Mouse (Mus musculus): ENCODE measurements around the gene Gadd45b. TPM values are rescaled to one million over a fixed set of nuclear protein-coding genes. Genes with fewer than 3 reads are reported as not detected.

Gene Gadd45b
- polyA plus RNA-seq, 1 experiment from 2014 or later = 9.9 TPM

DNA sequence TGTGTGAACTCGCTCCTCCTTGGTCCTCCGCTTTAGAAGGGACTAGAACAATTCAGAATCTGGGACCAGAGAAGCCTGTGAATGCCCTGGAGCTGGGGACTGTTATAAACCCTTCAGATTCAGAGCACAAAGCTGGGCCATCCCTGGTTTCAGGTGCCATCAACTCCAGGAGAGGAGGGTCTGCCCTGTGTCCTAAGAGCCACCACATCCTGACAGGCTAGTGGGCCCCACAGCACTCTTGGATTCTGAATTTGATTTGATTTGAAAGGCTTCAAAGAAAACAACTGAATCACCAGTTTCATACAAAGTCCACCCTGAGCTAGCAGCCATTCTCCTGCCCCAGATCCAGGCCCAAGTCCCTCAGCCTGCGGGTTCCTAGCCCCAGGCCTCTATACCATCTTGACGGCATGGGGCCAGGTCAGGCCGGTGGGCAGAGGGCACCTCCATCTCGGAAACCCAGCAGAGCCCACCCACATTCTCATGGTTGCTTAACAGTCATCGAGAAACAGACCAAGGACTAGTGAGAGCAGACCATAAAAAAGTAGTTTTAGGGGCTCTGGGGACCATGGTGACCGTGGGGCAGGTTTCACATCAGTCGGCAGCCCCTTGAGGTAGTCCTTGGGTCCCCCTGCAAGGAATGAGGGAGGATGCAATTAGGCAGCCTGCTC, 27.5 kb upstream of the Gadd45b start:
- WGBS = 90% methylated on average over 9 of the region's 9 CpGs
- peaks cover 5% of the 10 kb centered on the region for H3K4me1 ChIP-seq (ENCODE audit: control insufficient read depth, insufficient read depth, low read length)
- peaks cover 23% of the 10 kb centered on the region for H3K36me3 ChIP-seq (replicated peaks; ENCODE audit: control insufficient read depth, insufficient read depth, low read depth, low read length)
- H3K4me3 ChIP-seq (ENCODE audit: low read depth, low read length) = no peak overlapping the region
- no peak overlapping the region for H3K4me2 ChIP-seq (ENCODE audit: low read depth, low read length)
- H3K27ac ChIP-seq (replicated peaks; ENCODE audit: low read depth, low read length) = no peak overlapping the region
- H3K27me3 ChIP-seq (ENCODE audit: control insufficient read depth, insufficient read depth, low read length) = no peaks in the 10 kb centered on the region
- H3K9me3 ChIP-seq (replicated peaks; ENCODE audit: control insufficient read depth, low read length) = no peaks in the 10 kb centered on the region
- no peak overlapping the region for H3K9ac ChIP-seq (replicated peaks; ENCODE audit: low read length)
- DNase-seq (ENCODE audit: low spot score) (no peak), ATAC-seq (replicated peaks; ENCODE audit: insufficient number of reproducible peaks, low FRiP score, low TSS enrichment, low read depth) (no peak)

DNA sequence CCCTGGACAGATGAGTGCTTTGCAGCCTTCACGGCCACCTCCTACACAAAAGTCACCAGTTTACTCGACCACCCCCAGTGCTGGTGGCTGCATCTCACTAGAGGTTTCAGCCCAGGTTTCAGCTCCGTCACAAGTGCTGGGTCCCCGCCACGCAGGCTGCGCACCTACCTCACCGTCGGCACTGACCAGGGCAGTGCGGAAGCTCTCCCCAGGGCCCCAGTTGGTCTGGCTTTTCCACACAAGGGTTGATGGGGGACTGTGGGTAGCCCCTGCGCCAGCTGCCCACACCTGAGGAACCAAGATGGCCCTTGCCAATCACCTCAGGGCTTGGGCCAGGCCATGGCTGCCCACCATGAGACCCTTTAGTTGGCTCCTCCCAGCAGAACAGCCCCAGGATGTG, 26.6 kb upstream of the Gadd45b start:
- H3K9ac ChIP-seq (replicated peaks; ENCODE audit: low read length) = no peak overlapping the region
- H3K27ac ChIP-seq (replicated peaks; ENCODE audit: low read depth, low read length) = no peak overlapping the region
- H3K27me3 ChIP-seq (ENCODE audit: control insufficient read depth, insufficient read depth, low read length) = no peaks in the 10 kb centered on the region
- DNase-seq (ENCODE audit: low spot score) (no peak), ATAC-seq (replicated peaks; ENCODE audit: insufficient number of reproducible peaks, low FRiP score, low TSS enrichment, low read depth) (no peak)
- H3K36me3 ChIP-seq (replicated peaks; ENCODE audit: control insufficient read depth, insufficient read depth, low read depth, low read length) = peaks cover 23% of the 10 kb centered on the region
- peaks cover 5% of the 10 kb centered on the region for H3K4me1 ChIP-seq (ENCODE audit: control insufficient read depth, insufficient read depth, low read length)
- no peaks in the 10 kb centered on the region for H3K9me3 ChIP-seq (replicated peaks; ENCODE audit: control insufficient read depth, low read length)
- no peak overlapping the region for H3K4me2 ChIP-seq (ENCODE audit: low read depth, low read length)
- no peak overlapping the region for H3K4me3 ChIP-seq (ENCODE audit: low read depth, low read length)
- WGBS = 94% methylated on average over 10 of the region's 10 CpGs

DNA sequence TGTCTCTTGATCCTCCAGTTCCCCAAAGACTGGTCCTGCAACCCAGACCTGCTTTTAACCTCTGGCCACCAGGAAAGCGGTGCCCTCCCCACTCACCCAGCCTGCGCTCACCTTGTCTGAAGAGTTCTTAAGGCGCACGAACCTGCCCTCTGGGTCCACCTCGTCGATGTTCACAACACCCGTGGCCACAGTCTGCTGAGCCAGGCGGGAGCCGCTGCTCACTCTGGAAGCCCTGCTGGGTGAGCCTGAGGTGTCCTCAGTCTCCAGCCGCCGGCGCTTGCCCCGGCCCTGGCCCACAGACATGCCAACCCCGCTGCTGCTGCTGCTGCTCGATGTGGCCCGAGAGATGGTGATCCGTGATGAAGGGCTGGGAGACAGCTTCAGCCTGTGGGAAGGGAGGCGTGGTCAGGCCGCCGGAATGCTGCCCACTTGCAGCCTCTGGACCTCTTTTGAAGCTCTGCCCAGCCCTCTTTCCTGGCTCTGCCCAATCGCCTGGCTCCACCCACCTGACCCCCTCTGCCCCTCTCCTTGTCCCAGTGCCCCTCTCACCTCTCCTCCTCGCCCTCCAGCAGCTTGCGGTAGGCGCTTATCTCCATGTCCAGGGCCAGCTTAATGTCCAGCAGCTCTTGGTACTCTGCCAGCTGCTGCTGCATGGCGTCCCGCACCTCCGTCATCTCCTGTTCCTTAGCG, 25.7 kb upstream of the Gadd45b start:
- Histone ChIP-seq H3K4me3 (ENCODE audit: low read depth, low read length) (no peak overlapping the region), H3K36me3 (replicated peaks; ENCODE audit: control insufficient read depth, insufficient read depth, low read depth, low read length) (peaks cover 20% of the 10 kb centered on the region), H3K4me1 (ENCODE audit: control insufficient read depth, insufficient read depth, low read length) (peaks cover 5% of the 10 kb centered on the region), H3K9me3 (replicated peaks; ENCODE audit: control insufficient read depth, low read length) (no peaks in the 10 kb centered on the region), H3K9ac (replicated peaks; ENCODE audit: low read length) (no peak overlapping the region), H3K27ac (replicated peaks; ENCODE audit: low read depth, low read length) (no peak overlapping the region), H3K27me3 (ENCODE audit: control insufficient read depth, insufficient read depth, low read length) (no peaks in the 10 kb centered on the region), H3K4me2 (ENCODE audit: low read depth, low read length) (no peak overlapping the region)
- 87% methylated on average over 28 of the region's 28 CpGs for WGBS
- DNase-seq (ENCODE audit: low spot score) (no peak), ATAC-seq (replicated peaks; ENCODE audit: insufficient number of reproducible peaks, low FRiP score, low TSS enrichment, low read depth) (no peak)

DNA sequence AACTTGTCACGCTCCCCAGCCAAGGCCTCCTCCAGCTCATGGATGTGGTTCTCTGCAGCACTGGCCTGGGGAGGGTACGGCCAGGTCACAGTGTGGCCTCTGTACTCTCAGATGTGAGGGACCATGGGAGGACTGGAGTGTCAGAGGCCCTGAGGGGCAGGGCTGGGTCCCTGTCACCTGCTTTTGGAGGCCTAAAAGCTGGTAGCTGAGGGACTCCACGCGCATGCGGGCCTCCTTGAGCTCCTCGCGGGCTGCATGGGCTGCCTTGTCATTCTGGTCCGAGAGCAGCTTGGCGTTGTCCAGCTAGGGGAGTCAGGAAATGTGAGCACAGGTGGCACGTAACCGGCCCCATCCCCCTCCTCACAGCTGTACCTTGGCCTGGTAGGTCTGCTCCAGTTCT, 25.2 kb upstream of the Gadd45b start:
- DNase-seq (ENCODE audit: low spot score) = no peak
- peaks cover 20% of the 10 kb centered on the region for H3K36me3 ChIP-seq (replicated peaks; ENCODE audit: control insufficient read depth, insufficient read depth, low read depth, low read length)
- no peak overlapping the region for H3K27ac ChIP-seq (replicated peaks; ENCODE audit: low read depth, low read length)
- peaks cover 1% of the 10 kb centered on the region for H3K4me1 ChIP-seq (ENCODE audit: control insufficient read depth, insufficient read depth, low read length)
- WGBS = 92% methylated on average over 11 of the region's 11 CpGs
- H3K4me2 ChIP-seq (ENCODE audit: low read depth, low read length) = no peak overlapping the region
- no peak for ATAC-seq (replicated peaks; ENCODE audit: insufficient number of reproducible peaks, low FRiP score, low TSS enrichment, low read depth)
- H3K9ac ChIP-seq (replicated peaks; ENCODE audit: low read length) = no peak overlapping the region
- no peaks in the 10 kb centered on the region for H3K9me3 ChIP-seq (replicated peaks; ENCODE audit: control insufficient read depth, low read length)
- no peaks in the 10 kb centered on the region for H3K27me3 ChIP-seq (ENCODE audit: control insufficient read depth, insufficient read depth, low read length)
- H3K4me3 ChIP-seq (ENCODE audit: low read depth, low read length) = no peak overlapping the region

DNA sequence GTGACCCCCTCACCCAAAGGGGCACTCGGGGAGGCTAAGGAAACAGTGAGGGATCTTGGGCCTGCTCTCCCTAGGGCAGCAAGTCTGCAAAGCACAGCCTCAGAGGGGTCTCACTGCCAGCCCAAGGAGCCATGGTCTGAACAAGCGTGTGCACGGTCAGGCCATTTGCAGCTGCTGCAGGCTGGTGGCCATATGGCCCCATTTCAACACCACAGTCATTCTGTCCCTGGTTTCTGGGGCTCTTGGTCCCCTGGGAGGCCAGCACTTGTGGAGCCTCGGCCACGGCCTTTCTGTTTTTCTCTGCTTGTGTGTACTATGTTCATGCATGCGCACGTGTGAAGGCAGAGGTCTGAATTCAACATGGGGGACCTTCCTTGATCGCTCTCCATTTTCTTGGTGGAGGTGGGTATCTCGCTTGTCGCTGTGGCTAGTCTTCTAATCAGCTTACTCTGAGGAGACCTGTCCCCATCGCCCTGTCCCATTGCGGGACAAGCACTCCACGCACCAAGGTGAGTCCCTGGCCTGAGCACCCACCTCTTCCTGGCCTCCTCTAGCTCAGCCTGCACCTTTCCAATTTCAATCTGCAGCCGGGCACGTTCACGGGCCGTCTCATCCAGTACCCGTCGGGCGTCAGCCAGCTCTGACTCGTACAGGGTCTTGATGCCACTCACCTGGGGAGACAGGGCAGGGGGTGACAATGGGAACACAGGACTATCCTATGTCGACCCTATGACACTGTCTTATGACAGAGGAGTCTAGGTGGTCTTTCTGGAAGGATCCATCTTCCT, 20.3 kb upstream of the Gadd45b start:
- no peaks in the 10 kb centered on the region for H3K4me1 ChIP-seq (ENCODE audit: control insufficient read depth, insufficient read depth, low read length)
- H3K4me3 ChIP-seq (ENCODE audit: low read depth, low read length) = no peak overlapping the region
- H3K27me3 ChIP-seq (ENCODE audit: control insufficient read depth, insufficient read depth, low read length) = no peaks in the 10 kb centered on the region
- H3K9ac ChIP-seq (replicated peaks; ENCODE audit: low read length) = no peak overlapping the region
- WGBS = 92% methylated on average over 22 of the region's 22 CpGs
- peaks cover 9% of the 10 kb centered on the region for H3K36me3 ChIP-seq (replicated peaks; ENCODE audit: control insufficient read depth, insufficient read depth, low read depth, low read length)
- H3K9me3 ChIP-seq (replicated peaks; ENCODE audit: control insufficient read depth, low read length) = no peaks in the 10 kb centered on the region
- no peak overlapping the region for H3K4me2 ChIP-seq (ENCODE audit: low read depth, low read length)
- no peak overlapping the region for H3K27ac ChIP-seq (replicated peaks; ENCODE audit: low read depth, low read length)
- ATAC-seq (replicated peaks; ENCODE audit: insufficient number of reproducible peaks, low FRiP score, low TSS enrichment, low read depth) (no peak), DNase-seq (ENCODE audit: low spot score) (no peak)

DNA sequence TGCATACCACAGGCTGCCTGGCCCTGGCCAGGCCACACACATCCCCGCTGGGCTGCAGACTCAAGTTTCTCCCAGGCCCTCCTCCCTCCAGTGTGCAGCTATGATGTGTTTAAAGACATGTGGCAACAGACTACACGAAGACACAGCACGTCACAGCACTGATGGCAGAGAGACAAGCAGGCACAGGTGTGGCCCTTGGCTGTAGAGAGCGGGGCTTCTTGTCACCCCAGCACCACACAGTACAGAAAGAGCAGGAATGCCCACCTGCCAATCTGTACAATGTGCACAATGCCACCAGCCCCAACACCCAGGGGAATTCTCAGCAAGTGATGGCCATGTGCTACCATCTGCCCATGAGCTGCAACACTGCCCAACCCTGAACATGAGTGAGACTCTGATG, 18.5 kb upstream of the Gadd45b start:
- Histone ChIP-seq H3K9me3 (replicated peaks; ENCODE audit: control insufficient read depth, low read length) (no peaks in the 10 kb centered on the region), H3K4me3 (ENCODE audit: low read depth, low read length) (no peak overlapping the region), H3K4me1 (ENCODE audit: control insufficient read depth, insufficient read depth, low read length) (no peaks in the 10 kb centered on the region), H3K9ac (replicated peaks; ENCODE audit: low read length) (peak overlapping the region; percentile 13; the same call in 1 of the 2 replicates), H3K36me3 (replicated peaks; ENCODE audit: control insufficient read depth, insufficient read depth, low read depth, low read length) (peaks cover 2% of the 10 kb centered on the region), H3K4me2 (ENCODE audit: low read depth, low read length) (no peak overlapping the region), H3K27me3 (ENCODE audit: control insufficient read depth, insufficient read depth, low read length) (no peaks in the 10 kb centered on the region), H3K27ac (replicated peaks; ENCODE audit: low read depth, low read length) (no peak overlapping the region)
- WGBS = 85% methylated on average over 4 of the region's 4 CpGs
- DNase-seq (ENCODE audit: low spot score) (no peak), ATAC-seq (replicated peaks; ENCODE audit: insufficient number of reproducible peaks, low FRiP score, low TSS enrichment, low read depth) (no peak)

DNA sequence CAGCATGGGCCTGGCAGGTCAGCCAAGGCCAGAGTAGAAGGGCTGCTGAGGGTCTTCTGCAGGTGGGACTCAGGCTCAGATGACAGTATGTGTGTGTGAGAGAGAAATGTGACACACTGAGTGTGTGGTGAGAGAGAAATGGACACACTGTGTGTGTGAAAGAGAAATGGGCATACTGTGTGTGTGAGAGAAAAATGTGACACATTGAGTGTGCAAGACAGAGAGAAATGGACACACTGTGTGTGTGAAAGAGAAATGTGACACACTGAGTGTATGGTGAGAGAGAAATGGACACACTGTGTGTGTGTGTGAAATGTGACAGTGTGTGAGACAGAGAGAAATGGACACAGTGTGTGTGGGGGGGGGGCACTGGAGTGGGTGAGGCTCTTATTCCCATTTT, 18.0 kb upstream of the Gadd45b start:
- DNase-seq (ENCODE audit: low spot score) (no peak), ATAC-seq (replicated peaks; ENCODE audit: insufficient number of reproducible peaks, low FRiP score, low TSS enrichment, low read depth) (no peak)
- Histone ChIP-seq H3K36me3 (replicated peaks; ENCODE audit: control insufficient read depth, insufficient read depth, low read depth, low read length) (no peaks in the 10 kb centered on the region; the same call in none of the 2 replicates), H3K4me2 (ENCODE audit: low read depth, low read length) (no peak overlapping the region), H3K9ac (replicated peaks; ENCODE audit: low read length) (no peak overlapping the region), H3K27me3 (ENCODE audit: control insufficient read depth, insufficient read depth, low read length) (no peaks in the 10 kb centered on the region), H3K4me3 (ENCODE audit: low read depth, low read length) (no peak overlapping the region), H3K27ac (replicated peaks; ENCODE audit: low read depth, low read length) (no peak overlapping the region), H3K4me1 (ENCODE audit: control insufficient read depth, insufficient read depth, low read length) (no peaks in the 10 kb centered on the region), H3K9me3 (replicated peaks; ENCODE audit: control insufficient read depth, low read length) (no peaks in the 10 kb centered on the region)

Measured in embryonic facial prominence, embryonic 11.5 days (tissue).